Mouse (Mus musculus): ENCODE data around the gene Gulp1. TPM values are rescaled to one million over a fixed set of nuclear protein-coding genes. Genes with fewer than 3 reads are reported as not detected.

The Gulp1 gene
- polyA plus RNA-seq, 1 experiment from 2014 or later: 0.60 TPM

- H3K4me2 ChIP-seq: no peak overlapping the region
- H3K27ac ChIP-seq (replicated peaks): no peak overlapping the region
- ATAC-seq (ENCODE audit: insufficient read depth): no peak
- no peaks in the 10 kb centered on the region for H3K9me3 ChIP-seq (replicated peaks)
- no peaks in the 10 kb centered on the region for H3K27me3 ChIP-seq
- H3K9ac ChIP-seq: no peak overlapping the region
- no peaks in the 10 kb centered on the region for H3K36me3 ChIP-seq (replicated peaks)
- no peak overlapping the region for H3K4me3 ChIP-seq (replicated peaks)
- no peaks in the 10 kb centered on the region for H3K4me1 ChIP-seq (replicated peaks)
Measured at GRCm38 (mm10) chr1:44741256-44741655, 189.9 kb downstream of the Gulp1 start.

GRCm38 (mm10) chr1:44745711-44746110 is 194.4 kb downstream of the Gulp1 start:
- Histone ChIP-seq H3K36me3 (replicated peaks) (no peaks in the 10 kb centered on the region), H3K27ac (replicated peaks) (no peak overlapping the region), H3K4me1 (replicated peaks) (no peaks in the 10 kb centered on the region), H3K9ac (no peak overlapping the region), H3K4me3 (replicated peaks) (no peak overlapping the region), H3K9me3 (replicated peaks) (no peaks in the 10 kb centered on the region), H3K27me3 (no peaks in the 10 kb centered on the region), H3K4me2 (no peak overlapping the region)
- no peak for ATAC-seq (ENCODE audit: insufficient read depth)
- WGBS (ENCODE audit: insufficient replicate concordance): 0% methylated on average over 2 of the region's 2 CpGs

GRCm38 (mm10) chr1:44750731-44751730 is 199.7 kb downstream of the Gulp1 start:
- Histone ChIP-seq H3K4me1 (replicated peaks) (no peaks in the 10 kb centered on the region), H3K27me3 (no peaks in the 10 kb centered on the region), H3K9me3 (replicated peaks) (no peaks in the 10 kb centered on the region), H3K4me2 (no peak overlapping the region), H3K9ac (no peak overlapping the region), H3K4me3 (replicated peaks) (no peak overlapping the region), H3K36me3 (replicated peaks) (no peaks in the 10 kb centered on the region), H3K27ac (replicated peaks) (no peak overlapping the region)
- WGBS (ENCODE audit: insufficient replicate concordance): 67% methylated on average over 5 of the region's 5 CpGs
- no peak for ATAC-seq (ENCODE audit: insufficient read depth)

GRCm38 (mm10) chr1:44778251-44778650 is 226.9 kb downstream of the Gulp1 start:
- no peak overlapping the region for H3K4me2 ChIP-seq
- no peak overlapping the region for H3K4me3 ChIP-seq (replicated peaks)
- ATAC-seq (ENCODE audit: insufficient read depth): no peak
- no peaks in the 10 kb centered on the region for H3K9me3 ChIP-seq (replicated peaks)
- no peaks in the 10 kb centered on the region for H3K36me3 ChIP-seq (replicated peaks)
- no peak overlapping the region for H3K27ac ChIP-seq (replicated peaks)
- H3K9ac ChIP-seq: no peak overlapping the region
- H3K27me3 ChIP-seq: no peaks in the 10 kb centered on the region
- WGBS (ENCODE audit: insufficient replicate concordance): 36% methylated on average over 1 of the region's 1 CpGs
- no peaks in the 10 kb centered on the region for H3K4me1 ChIP-seq (replicated peaks)

GRCm38 (mm10) chr1:44803594-44804372 is 252.5 kb downstream of the Gulp1 start:
- no peaks in the 10 kb centered on the region for H3K36me3 ChIP-seq (replicated peaks)
- ATAC-seq (ENCODE audit: insufficient read depth): no peak
- H3K27ac ChIP-seq (replicated peaks): no peak overlapping the region
- no peaks in the 10 kb centered on the region for H3K9me3 ChIP-seq (replicated peaks)
- 66% methylated on average over 4 of the region's 4 CpGs for WGBS (ENCODE audit: insufficient replicate concordance)
- no peaks in the 10 kb centered on the region for H3K4me1 ChIP-seq (replicated peaks)
- H3K27me3 ChIP-seq: no peaks in the 10 kb centered on the region
- H3K9ac ChIP-seq: no peak overlapping the region
- H3K4me3 ChIP-seq (replicated peaks): no peak overlapping the region
- no peak overlapping the region for H3K4me2 ChIP-seq

- Histone ChIP-seq H3K36me3 (replicated peaks) (no peaks in the 10 kb centered on the region), H3K9me3 (replicated peaks) (no peaks in the 10 kb centered on the region), H3K27me3 (no peaks in the 10 kb centered on the region), H3K27ac (replicated peaks) (no peak overlapping the region), H3K4me3 (replicated peaks) (no peak overlapping the region), H3K4me1 (replicated peaks) (no peaks in the 10 kb centered on the region), H3K4me2 (no peak overlapping the region), H3K9ac (no peak overlapping the region)
- ATAC-seq (ENCODE audit: insufficient read depth): no peak
Measured at GRCm38 (mm10) chr1:44806368-44806767, 255.1 kb downstream of the Gulp1 start.

GRCm38 (mm10) chr1:44810336-44810735 is 259.0 kb downstream of the Gulp1 start:
- Histone ChIP-seq H3K4me1 (replicated peaks) (no peaks in the 10 kb centered on the region), H3K27me3 (no peaks in the 10 kb centered on the region), H3K9me3 (replicated peaks) (no peaks in the 10 kb centered on the region), H3K9ac (no peak overlapping the region), H3K36me3 (replicated peaks) (no peaks in the 10 kb centered on the region), H3K27ac (replicated peaks) (no peak overlapping the region), H3K4me2 (no peak overlapping the region), H3K4me3 (replicated peaks) (no peak overlapping the region)
- ATAC-seq (ENCODE audit: insufficient read depth): no peak
- WGBS (ENCODE audit: insufficient replicate concordance): 55% methylated on average over 2 of the region's 2 CpGs

GRCm38 (mm10) chr1:44833934-44834333 is 282.6 kb downstream of the Gulp1 start:
- no peak overlapping the region for H3K27ac ChIP-seq (replicated peaks)
- H3K9ac ChIP-seq: no peak overlapping the region
- no peaks in the 10 kb centered on the region for H3K36me3 ChIP-seq (replicated peaks)
- no peak overlapping the region for H3K4me3 ChIP-seq (replicated peaks)
- H3K27me3 ChIP-seq: no peaks in the 10 kb centered on the region
- no peaks in the 10 kb centered on the region for H3K9me3 ChIP-seq (replicated peaks)
- no peak for ATAC-seq (ENCODE audit: insufficient read depth)
- no peaks in the 10 kb centered on the region for H3K4me1 ChIP-seq (replicated peaks)
- H3K4me2 ChIP-seq: no peak overlapping the region
- WGBS (ENCODE audit: insufficient replicate concordance): 65% methylated on average over 4 of the region's 4 CpGs
